Mouse (Mus musculus) CH12.LX (cell line): ENCODE data around the gene Galm.

ENCODE experiments used
- CTCF ChIP-seq, 2 experiments: IDR thresholded peaks in 1 of 2; conservative IDR thresholded peaks in 1 of 2; 2 replicates each; pipeline ENCODE4 v1.5.1; 2011 to 2012; ENCODE audit warnings: low read depth in 2 of 2, low read length in 2 of 2, improper control_type of control experiment in 1 of 2, inconsistent platforms in 1 of 2, mild to moderate bottlenecking in 1 of 2, moderate library complexity in 1 of 2
- E2F4 ChIP-seq: IDR thresholded peaks from 2 replicates; pipeline ENCODE4 v1.6.1; 2011; ENCODE audit warnings: low read depth, low read length, improper control_type of control experiment; ENCODE audit not compliant: insufficient replicate concordance
- EP300 ChIP-seq: IDR thresholded peaks from 2 replicates; pipeline ENCODE4 v1.6.1; 2011; ENCODE audit warnings: low read length, improper control_type of control experiment
- POLR2A ChIP-seq: IDR thresholded peaks from 2 replicates; pipeline ENCODE4 v1.6.1; 2011; ENCODE audit warnings: low read depth, mild to moderate bottlenecking, improper control_type of control experiment, low read length
- ZC3H11A ChIP-seq: IDR thresholded peaks from 2 replicates; pipeline ENCODE4 v1.6.1; 2012; ENCODE audit warnings: low read depth, mild to moderate bottlenecking, inconsistent platforms, low read length, improper control_type of control experiment
- ZKSCAN1 ChIP-seq: IDR thresholded peaks from 2 replicates; pipeline ENCODE4 v1.6.1; 2012; ENCODE audit warnings: low read depth, inconsistent platforms, low read length, improper control_type of control experiment, borderline replicate concordance

GRCm38 (mm10) chr17:80152767-80153630 is 25.7 kb downstream of the Galm start:
- TF ChIP-seq ZC3H11A (no peak), POLR2A (no peak), EP300 (no peak), CTCF (conservative IDR thresholded peaks at IDR 0.05 in 1 of 2, IDR thresholded peaks at IDR 0.05 in 1 of 2; ENCODE audit: low read depth in 2 of 2, low read length in 2 of 2) (no peak), E2F4 (no peak), ZKSCAN1 (no peak)
